Mouse (Mus musculus): ENCODE data around the gene Gtf2ird1.
"Not testable (repeated sequence)": the region's sequence is repeated elsewhere in the genome, so short reads cannot be mapped to it uniquely, and the experiment has no call there.

The Gtf2ird1 gene

DNA sequence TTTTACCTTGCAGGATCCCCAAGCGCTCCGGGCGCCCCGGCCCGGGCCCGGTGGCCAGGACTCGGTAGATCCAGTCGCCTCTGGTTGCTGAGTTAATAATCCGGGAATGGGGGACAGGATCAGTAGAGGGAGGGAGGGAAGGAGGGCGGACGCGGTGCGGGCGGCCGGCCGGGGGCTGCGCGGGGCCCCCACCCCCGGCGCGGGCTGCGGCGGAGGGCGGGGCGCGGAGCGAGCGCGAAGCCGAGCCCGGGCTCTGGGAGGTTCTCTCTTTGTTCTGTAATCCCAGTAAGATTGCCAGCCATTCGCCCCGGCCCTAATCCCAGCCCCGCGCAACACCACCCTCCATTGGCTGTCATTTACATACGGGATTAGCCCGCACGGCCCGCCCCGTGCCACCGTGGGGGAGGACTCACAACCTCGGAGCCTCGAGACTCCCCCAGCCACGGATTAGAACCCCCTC, at the start of gene Gtf2ird1:
Gene Gtf2ird1, minus strand, starts transcription at position 214 of the 460 bp plus-strand sequence.
- peak; percentile 64 to 84 for DNase-seq (ENCODE audit: low spot score in 2 of 2)

GRCm38 (mm10) chr5:134505810-134506292, 49.3 kb upstream of the Gtf2ird1 start:
- DNase-seq (ENCODE audit: low spot score in 2 of 2): no peak

DNA sequence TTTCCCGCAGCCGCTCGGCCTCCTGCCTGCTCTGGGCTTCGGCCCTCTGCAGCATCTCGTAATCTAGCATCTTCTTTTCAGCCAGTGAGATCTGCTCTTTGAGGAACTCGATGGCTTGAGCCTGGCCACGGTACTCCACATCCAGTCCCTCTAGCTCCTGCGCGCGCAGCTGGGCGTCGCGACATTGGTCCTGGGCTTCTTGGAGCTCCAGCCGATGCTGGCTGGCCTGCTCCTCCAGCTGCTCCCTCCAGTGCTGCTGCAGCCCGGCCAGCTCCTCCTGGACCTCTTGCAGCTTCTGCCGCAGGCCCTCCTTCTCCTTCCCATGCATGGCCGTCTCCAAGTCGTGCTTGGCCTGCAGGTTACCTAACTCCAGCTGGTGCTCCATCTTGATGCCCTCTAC, 46.1 kb upstream of the Gtf2ird1 start:
- no peak for DNase-seq (ENCODE audit: low spot score in 2 of 2)

- DNase-seq (ENCODE audit: low spot score in 2 of 2): no peak
These were observed 44.9 kb upstream of the Gtf2ird1 start for GRCm38 (mm10) chr5:134501453-134501852.

- DNase-seq (ENCODE audit: low spot score in 2 of 2): no peak
These were observed 44.2 kb upstream of the Gtf2ird1 start for GRCm38 (mm10) chr5:134500681-134501080.

DNA sequence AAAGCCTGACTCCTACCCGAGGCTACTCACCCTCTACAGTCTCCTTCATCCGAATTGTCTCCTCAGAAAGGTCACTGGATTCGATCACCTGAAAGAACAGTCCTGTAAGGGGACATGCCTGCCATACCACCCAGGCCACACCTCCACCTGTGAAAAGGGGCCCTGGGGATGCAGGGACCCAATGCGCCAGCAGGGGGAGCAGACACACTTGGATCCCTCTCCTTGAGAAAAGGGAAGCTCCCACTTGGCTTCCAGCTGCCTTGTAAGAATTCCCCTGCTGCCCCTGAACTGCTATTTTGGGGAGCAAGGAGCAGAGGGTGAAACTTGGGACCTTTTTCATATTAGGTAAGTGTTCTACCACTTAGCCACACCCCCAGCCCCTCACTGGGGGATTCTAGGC, 43.5 kb upstream of the Gtf2ird1 start:
- peak in 1 of 2 experiments; percentile 68 for DNase-seq (ENCODE audit: low spot score in 2 of 2)

- DNase-seq (ENCODE audit: low spot score in 2 of 2): no peak
These were observed 40.5 kb upstream of the Gtf2ird1 start for GRCm38 (mm10) chr5:134497026-134497425.

- DNase-seq (ENCODE audit: low spot score in 2 of 2): no peak
These were observed 39.3 kb upstream of the Gtf2ird1 start for GRCm38 (mm10) chr5:134495796-134496195.

DNA sequence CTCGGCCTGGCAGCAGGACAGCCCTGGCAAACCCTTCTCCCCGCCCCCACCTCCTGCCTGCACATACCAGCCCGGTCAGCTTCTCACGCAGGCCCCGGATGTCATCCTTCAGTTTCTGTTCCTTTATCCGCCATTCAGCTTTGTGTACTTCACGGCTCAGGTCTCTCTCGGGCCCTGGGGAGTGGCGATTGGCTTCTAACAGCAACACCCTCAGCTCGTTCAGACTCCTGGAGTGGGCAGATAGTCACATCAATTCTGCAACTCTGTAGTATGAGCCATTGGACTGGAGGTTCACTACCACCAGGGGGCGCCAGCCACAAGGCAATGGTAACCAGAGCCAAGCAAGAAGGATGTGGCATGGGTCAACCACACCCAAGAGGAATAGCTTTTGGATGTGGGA, 37.6 kb upstream of the Gtf2ird1 start:
- peak; percentile 85 to 93 for DNase-seq (ENCODE audit: low spot score in 2 of 2)

DNA sequence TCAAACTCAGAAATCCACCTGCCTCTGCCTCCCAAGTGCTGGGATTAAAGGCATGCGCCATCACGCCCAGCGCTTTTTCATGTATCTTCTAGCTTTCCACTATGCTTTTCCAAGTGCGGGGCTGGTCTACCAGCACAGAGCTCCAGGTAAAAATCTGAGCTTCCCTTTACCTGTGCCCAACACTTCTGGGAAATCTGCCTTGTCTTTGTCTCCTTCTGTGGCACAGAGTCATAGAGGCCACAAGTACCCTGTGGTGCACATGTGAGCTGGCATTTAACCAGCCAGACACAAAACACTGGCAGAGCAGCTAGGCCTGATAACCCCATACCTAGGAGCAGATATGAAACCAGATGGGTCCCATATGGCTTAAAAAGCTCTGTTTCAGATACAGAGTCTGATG, 36.4 kb upstream of the Gtf2ird1 start:
- no peak for DNase-seq (ENCODE audit: low spot score in 2 of 2)

DNA sequence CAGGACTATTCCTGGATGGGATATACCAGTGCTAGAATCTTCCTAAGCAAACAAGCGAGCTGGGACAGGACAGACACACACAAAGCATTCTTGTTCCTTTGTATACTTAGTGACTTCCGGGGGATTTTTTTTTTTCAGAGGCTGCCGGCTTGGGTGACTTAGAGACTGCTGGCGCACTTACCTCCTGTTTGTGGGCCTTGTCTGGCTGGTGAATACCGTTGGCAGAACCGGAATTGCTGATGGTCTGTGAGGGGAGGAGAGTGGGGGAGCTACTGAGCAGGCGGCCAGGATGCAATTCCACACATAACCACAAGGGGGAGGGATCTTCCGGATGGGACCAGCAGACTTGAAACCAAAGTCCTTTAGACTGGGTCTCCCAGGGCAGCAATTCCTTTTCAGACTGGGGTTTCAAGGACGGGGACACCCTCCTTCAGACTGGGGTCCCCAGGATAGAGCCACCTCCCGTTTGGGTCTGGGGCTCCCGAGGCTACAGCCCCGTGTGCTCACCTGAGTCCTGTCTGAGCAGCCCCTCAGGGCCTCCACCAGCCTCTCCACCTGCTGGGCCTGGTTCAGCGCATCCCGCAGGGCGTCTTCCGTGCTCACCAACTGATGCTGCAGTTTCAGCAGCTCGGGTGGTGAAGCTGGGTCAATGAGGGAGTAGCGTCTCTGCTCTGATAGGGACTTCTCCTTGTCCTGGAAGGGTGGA, 35.3 kb upstream of the Gtf2ird1 start:
- peak; percentile 81 to 86 for DNase-seq (ENCODE audit: low spot score in 2 of 2)

DNA sequence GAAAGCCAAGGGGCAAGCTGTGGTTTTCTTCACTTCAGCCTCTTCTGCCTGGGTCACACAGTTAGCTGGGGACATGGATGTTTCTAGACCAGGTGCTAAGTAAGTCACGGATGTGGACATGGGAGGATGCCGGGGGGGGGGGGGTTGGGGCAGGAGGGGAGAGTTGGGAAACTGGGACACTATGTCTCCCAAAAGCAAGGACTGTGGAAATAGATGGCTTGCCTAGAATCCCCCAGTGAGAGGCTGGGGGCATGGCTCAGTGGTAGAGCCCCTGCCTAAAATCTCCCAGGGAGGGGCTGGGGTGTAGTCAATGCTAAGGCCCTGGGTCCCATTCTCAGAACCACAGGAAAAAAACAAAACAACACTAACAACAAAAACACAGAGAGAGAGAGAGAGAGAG, 34.7 kb upstream of the Gtf2ird1 start:
- DNase-seq (ENCODE audit: low spot score in 2 of 2): no peak

GRCm38 (mm10) chr5:134490465-134490864, 33.9 kb upstream of the Gtf2ird1 start:
- DNase-seq (ENCODE audit: low spot score in 2 of 2): no peak

DNA sequence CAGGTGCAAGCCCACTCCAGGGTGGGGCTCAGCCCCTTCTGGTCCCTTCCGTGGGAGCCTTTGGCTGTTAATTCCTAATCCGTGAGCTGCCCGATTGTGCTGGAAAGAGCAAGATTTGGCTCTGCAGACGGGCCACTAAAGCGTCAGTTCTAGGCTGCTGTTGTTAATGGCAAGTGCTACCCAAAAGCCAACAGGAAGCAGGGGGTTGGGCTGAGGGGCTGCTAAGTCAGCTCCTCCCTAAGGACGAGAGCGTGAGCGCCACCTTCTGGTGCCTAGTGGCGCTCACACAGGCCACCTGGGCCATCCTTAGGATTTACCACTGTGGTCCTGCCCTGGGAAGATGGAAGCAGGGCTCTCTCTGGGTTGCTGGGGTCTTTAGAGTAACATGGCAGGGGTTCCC, 33.1 kb upstream of the Gtf2ird1 start:
- DNase-seq (ENCODE audit: low spot score in 2 of 2): no peak

DNA sequence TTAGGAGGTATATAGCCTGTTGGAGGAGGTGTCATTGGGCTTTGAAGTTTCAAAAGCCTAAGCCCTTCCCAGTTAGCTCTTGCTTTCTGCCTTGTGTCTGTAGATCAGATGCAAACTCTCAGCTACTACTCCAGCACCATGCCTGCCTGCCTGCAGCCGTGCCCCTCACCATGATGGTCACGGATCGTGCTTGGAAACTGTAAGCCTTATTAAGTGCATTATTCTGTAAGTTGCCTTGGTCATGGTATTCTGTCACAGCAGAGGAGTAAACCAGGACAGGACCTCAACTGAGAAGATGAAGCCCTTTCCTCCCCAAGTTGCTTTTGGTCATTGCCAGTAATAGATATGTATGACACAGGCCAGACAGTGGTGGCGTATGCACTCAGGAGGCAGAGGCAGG, 32.1 kb upstream of the Gtf2ird1 start:
- DNase-seq (ENCODE audit: low spot score in 2 of 2): no peak

- DNase-seq (ENCODE audit: low spot score in 2 of 2): no peak
These were observed 31.5 kb upstream of the Gtf2ird1 start for GRCm38 (mm10) chr5:134488042-134488441.

DNA sequence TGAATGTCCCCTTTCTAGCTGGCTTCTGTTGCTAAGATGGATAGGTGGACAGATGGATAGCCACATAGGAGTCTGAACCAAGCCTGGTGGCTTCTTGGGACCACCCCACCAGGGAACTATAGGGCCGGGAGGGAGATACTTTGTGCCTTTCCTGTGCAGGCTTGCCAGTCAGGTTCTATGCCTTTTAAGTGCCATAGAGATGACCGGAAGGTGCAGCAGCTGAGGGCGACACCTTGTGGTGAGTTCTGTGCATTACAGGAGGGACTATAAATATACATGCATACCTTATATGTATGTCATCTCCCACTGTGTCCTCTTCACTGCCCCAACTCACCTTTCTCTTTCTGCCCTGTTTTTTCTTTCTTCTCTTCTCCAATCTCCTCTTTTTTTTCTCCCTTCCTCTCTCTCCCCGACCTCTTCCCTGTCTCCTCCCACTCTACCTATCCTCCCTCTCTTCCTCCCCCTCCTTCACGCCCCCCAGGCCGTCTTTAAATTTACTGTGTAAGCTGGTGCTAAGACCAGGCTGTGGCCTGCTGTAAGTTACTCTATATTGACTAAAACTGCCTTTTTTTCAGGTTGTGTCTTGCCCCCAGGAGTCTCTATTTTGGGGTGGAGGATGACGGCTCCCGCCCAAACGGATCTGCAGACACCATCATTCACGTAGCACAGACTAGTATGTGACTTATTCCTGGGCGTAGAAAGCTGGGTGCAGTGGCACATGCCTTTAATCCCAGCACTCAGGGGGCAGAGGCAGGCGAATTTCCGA, 29.6 kb upstream of the Gtf2ird1 start:
- DNase-seq (ENCODE audit: low spot score in 2 of 2): peak in 1 of 2 experiments; percentile 84

DNA sequence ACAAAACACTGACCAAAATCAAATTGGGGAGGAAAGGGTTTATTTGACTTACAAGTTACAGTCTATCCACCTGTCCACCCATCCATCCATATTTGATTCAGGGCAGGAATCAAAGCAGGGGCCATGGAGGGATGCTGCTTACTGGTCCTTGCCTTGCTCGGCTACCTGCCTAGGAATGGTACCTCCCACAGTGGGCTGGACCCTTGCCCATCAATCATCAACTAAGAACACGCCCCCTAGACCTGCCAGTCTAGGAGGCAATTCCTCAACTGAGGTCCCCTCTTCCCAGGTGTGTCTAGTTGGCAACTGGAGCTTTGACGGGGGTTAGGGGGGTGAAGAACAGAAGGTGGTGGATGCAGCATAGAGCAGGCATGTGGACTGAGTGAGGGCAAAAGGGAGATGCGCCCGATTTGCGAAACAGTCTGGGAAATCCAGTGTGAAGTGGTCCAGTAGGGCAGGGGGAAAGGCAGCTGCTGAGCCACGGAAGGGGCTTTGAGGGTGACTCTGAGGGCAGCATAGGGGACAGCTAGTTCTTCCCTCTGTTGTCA, 28.7 kb upstream of the Gtf2ird1 start:
- no peak for DNase-seq (ENCODE audit: low spot score in 2 of 2)

DNA sequence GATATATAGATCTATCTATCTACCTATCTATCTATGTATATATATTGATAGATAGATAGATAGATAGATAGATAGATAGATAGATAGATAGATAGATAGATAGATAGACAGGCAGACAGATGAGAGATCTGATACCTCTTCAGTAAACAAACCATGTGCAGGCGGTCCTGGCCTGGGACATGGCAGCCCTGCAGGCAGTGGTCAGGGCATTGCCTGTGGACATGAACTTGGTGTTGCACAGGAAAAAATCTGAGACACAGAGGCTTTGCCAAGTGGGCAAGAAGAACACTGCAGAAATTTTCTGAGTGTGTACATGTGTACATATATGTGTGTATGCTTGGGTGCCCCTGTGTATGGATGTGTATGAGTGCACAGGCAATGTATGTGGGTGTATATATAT, 26.8 kb upstream of the Gtf2ird1 start:
- DNase-seq (ENCODE audit: low spot score in 2 of 2): no peak

DNA sequence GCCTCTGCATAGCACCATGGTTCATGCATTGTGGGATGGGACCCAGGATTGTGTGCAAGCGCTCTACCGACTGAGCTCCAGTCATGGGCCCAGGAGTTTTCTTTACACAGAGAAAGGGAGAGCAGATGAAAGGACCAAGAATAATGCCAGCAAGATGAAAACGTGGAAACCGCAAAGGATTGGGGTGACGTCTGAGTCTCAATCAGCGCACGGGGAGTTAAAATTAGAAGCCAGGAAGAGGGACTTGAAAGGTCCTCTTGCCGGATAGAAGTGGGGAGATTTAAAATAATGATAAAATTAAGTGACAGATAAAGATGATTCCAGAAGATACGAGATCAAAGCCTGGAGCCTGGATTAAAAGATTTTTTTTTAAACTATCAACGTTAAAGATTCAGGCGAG, 25.8 kb upstream of the Gtf2ird1 start:
- DNase-seq (ENCODE audit: low spot score in 2 of 2): no peak

- not testable (repeated sequence) for DNase-seq (ENCODE audit: low spot score in 2 of 2)
These were observed 22.4 kb upstream of the Gtf2ird1 start for GRCm38 (mm10) chr5:134478886-134479285.

DNA sequence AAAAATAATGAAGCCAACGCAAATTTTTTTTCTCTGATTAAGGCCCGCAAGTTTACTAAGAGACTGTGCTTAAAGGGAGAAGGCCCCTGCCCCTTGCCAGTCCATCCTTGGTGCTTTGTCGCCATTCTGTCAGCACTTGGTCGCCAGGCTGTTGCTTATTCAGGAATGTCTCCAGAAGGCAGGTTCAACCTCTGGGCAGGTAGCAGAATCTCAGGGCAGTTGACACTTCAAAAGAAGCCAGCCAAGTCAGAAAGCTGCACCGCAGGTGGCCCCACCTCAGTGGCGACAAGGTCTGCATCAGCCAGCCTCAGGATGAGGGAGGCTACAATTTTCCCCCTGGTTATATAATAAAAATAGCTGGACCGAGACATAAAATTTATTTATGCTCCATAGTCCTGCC, 19.2 kb upstream of the Gtf2ird1 start:
- DNase-seq (ENCODE audit: low spot score in 2 of 2): not testable (repeated sequence)
